Mouse (Mus musculus): Measurements from ENCODE around the gene Gm20388. TPM values are rescaled to one million over a fixed set of nuclear protein-coding genes. Genes with fewer than 3 reads are reported as not detected.

The Gm20388 gene
- total RNA-seq, 1 experiment from 2014 or later: 18.4 TPM

DNA sequence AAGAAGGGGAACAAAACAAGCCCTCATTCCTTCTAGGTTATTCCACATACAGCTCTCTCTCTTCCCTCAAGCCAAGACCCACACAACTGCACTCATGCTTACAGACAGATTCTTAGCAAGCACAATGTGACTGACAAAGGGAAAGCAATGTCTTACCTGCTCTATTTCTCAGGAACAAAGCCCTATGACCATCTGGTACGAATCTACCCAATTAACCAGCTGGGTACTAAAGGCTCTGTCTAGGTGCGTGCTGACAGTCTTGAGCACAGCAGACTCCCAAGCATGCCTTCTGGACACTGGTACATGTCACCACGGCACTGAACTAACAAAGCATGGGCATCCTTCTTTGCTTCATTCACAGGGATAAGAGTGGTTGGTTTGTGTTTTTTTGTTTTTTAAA, 3027.5 kb downstream of the Gm20388 start:
- no peak for ATAC-seq (replicated peaks in 1 of 2; ENCODE audit: insufficient read depth in 1 of 2, low FRiP score in 2 of 2, low TSS enrichment in 1 of 2, low read depth in 1 of 2, poor library complexity in 2 of 2, severe bottlenecking in 2 of 2)

DNA sequence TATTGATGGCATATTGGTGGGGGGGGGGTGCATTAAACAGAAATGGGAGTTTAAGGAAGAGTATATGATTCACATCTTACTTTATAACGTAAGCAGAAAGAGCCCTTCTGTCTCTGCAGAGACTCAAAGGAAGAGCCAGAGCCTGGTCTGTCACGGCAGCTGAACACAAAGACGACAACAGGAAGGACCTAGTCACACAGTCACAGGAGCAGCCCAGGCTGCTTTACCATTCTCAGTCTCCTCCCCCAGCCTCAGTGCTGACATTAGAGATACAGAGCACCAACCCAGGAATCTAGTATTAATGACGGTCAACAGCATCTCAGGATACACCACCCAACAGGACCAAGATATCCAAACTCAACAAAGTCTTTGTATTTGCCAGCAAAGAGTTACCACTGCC, 3027.9 kb downstream of the Gm20388 start:
- ATAC-seq (replicated peaks in 1 of 2; ENCODE audit: insufficient read depth in 1 of 2, low FRiP score in 2 of 2, low TSS enrichment in 1 of 2, low read depth in 1 of 2, poor library complexity in 2 of 2, severe bottlenecking in 2 of 2): peak in 1 of 2 experiments; percentile 55; a peak in 1 of 4 replicates

- ATAC-seq (replicated peaks in 1 of 2; ENCODE audit: insufficient read depth in 1 of 2, low FRiP score in 2 of 2, low TSS enrichment in 1 of 2, low read depth in 1 of 2, poor library complexity in 2 of 2, severe bottlenecking in 2 of 2): peak in 1 of 2 experiments; percentile 63; a peak in 2 of 4 replicates
These were observed 3032.4 kb downstream of the Gm20388 start for GRCm38 (mm10) chr8:122942803-122943713.

DNA sequence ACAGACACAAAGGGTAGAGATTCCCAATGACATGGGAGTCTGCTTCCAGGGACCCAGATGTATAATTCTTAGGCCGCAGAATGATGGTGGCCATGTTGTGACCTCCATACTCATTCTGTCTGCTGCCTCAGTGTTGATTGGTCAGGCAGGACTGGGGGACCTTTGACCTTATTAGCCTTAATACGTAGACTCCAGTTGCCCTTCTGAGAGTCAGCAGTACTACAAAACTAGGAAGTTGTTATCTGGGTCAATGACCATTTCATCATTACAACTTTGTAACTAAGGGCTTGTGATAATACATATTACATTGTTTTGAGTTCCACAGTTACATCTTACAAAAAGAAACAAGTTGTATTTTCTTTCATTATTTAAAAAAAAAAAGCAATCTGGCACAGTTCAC, 3035.1 kb downstream of the Gm20388 start:
- no peak for ATAC-seq (replicated peaks in 1 of 2; ENCODE audit: insufficient read depth in 1 of 2, low FRiP score in 2 of 2, low TSS enrichment in 1 of 2, low read depth in 1 of 2, poor library complexity in 2 of 2, severe bottlenecking in 2 of 2)

- ATAC-seq (replicated peaks in 1 of 2; ENCODE audit: insufficient read depth in 1 of 2, low FRiP score in 2 of 2, low TSS enrichment in 1 of 2, low read depth in 1 of 2, poor library complexity in 2 of 2, severe bottlenecking in 2 of 2): no peak
These were observed 3039.1 kb downstream of the Gm20388 start for GRCm38 (mm10) chr8:122949701-122950100.

DNA sequence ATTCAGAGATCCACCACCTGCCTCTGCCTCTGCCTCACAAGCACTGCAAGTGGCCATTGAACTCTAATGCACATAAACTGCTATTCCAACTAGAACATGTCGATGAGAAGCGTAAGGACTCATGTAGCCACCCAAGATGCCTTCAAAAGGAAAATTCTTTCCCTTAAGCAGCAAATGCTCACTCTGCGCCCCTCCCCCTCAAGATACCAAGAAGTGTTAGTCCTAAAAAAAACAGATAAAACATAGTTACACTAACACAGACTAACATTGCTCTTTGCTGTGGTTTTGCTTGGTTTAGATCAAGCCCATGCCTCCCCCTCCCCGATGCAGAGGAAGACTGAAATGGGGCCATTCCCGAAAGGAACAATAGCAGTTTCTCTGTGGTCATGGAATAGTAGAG, 3040.8 kb downstream of the Gm20388 start:
- ATAC-seq (replicated peaks in 1 of 2; ENCODE audit: insufficient read depth in 1 of 2, low FRiP score in 2 of 2, low TSS enrichment in 1 of 2, low read depth in 1 of 2, poor library complexity in 2 of 2, severe bottlenecking in 2 of 2): no peak

DNA sequence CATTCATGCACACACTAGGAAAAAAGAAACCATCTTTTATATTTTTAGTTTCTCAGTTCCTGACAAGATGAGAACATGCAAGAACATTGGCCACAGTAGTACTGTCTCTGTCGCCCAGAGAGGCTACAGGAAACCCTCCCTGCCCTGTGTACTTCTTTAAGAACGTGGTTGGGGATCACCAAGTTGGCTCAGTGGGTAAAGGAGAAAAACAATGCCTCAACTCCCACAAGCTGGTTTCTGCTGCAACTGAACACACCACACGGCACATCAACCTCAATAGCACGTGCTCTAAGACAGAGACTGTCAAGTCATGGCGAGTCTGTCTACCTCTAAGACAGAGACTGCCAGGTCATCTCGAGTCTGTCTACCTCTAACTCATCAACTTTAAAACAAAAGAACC, 3042.4 kb downstream of the Gm20388 start:
- ATAC-seq (replicated peaks in 1 of 2; ENCODE audit: insufficient read depth in 1 of 2, low FRiP score in 2 of 2, low TSS enrichment in 1 of 2, low read depth in 1 of 2, poor library complexity in 2 of 2, severe bottlenecking in 2 of 2): no peak

DNA sequence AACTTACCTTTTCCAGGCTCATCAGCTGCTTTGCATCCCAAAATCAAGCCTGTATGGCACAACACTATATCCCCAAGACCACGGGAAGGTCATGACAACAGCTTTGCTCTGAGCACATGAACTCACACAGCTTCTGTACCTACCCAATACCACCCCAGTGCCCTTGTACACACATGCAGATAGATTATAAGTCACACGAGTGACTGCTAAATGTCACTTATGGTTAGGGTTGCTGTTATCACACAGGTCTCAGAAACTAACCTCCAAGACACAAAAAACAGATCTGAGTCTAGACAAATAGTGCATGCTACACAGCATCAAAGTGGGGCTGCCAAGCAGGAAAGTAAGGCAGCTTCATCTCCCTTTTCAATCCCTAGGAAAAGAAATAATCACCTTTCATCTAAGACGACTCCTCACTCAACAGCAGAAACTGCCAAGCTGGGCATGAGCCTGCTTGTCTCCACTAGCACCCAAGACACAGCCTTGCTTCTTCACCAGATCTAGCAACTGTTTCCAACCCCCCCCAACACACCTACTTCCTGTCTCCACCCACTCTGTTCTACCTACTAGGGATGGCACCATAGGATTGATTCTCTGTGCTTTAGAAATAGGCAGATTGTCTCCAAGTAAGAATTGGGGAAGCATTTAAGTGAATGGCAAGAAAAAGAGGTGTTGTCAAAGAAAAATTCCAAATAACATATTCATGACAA, 3043.6 kb downstream of the Gm20388 start:
- no peak for ATAC-seq (replicated peaks in 1 of 2; ENCODE audit: insufficient read depth in 1 of 2, low FRiP score in 2 of 2, low TSS enrichment in 1 of 2, low read depth in 1 of 2, poor library complexity in 2 of 2, severe bottlenecking in 2 of 2)

GRCm38 (mm10) chr8:122955195-122955594, 3044.6 kb downstream of the Gm20388 start:
- no peak for ATAC-seq (replicated peaks in 1 of 2; ENCODE audit: insufficient read depth in 1 of 2, low FRiP score in 2 of 2, low TSS enrichment in 1 of 2, low read depth in 1 of 2, poor library complexity in 2 of 2, severe bottlenecking in 2 of 2)

GRCm38 (mm10) chr8:122955997-122956396, 3045.4 kb downstream of the Gm20388 start:
- no peak for ATAC-seq (replicated peaks in 1 of 2; ENCODE audit: insufficient read depth in 1 of 2, low FRiP score in 2 of 2, low TSS enrichment in 1 of 2, low read depth in 1 of 2, poor library complexity in 2 of 2, severe bottlenecking in 2 of 2)

DNA sequence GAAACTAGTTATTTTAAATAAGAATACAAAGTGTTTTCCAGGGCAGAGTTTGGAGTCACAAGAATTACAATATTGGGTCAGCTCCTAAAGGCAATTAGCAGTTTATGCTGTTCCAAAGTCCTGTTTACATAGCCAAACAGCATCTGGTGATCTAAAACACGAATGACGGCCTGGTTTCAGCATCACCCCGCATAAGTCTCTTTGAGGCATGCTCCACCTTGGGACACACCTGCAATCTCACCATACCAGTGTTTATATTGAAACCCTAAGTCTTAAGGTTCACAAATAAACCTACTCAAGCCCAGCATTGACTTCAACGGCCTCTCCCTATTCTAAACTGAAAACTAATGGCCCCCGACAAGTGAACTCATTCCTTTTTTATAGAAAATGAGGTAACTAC, 3049.7 kb downstream of the Gm20388 start:
- no peak for ATAC-seq (replicated peaks in 1 of 2; ENCODE audit: insufficient read depth in 1 of 2, low FRiP score in 2 of 2, low TSS enrichment in 1 of 2, low read depth in 1 of 2, poor library complexity in 2 of 2, severe bottlenecking in 2 of 2)

DNA sequence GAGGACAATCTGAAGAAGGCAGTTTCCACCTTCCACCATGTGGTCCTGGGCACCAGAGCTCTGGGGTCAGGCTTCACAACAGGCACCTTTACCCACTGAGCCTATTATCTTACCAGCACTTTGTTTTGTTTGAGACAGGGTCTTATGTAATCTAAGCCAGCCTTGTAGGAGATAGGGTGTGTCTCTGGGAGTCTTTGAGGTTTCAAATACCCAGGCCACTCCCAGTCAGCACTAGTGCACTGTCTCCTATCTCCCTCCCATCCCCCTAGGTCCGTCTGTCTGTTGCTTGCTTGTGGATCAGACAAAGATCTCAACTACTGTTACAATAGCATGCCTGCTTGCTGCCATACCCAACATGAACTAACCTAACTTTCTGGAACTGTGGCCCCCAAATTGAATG, 3050.3 kb downstream of the Gm20388 start:
- peak in 1 of 2 experiments; percentile 23; a peak in 2 of 4 replicates for ATAC-seq (replicated peaks in 1 of 2; ENCODE audit: insufficient read depth in 1 of 2, low FRiP score in 2 of 2, low TSS enrichment in 1 of 2, low read depth in 1 of 2, poor library complexity in 2 of 2, severe bottlenecking in 2 of 2)

GRCm38 (mm10) chr8:122961458-122961857, 3050.8 kb downstream of the Gm20388 start:
- 0 out of 4 replicates have a peak, but pooled peaks of 1 of the 2 experiments have one; percentile 15 for ATAC-seq (replicated peaks in 1 of 2; ENCODE audit: insufficient read depth in 1 of 2, low FRiP score in 2 of 2, low TSS enrichment in 1 of 2, low read depth in 1 of 2, poor library complexity in 2 of 2, severe bottlenecking in 2 of 2)

DNA sequence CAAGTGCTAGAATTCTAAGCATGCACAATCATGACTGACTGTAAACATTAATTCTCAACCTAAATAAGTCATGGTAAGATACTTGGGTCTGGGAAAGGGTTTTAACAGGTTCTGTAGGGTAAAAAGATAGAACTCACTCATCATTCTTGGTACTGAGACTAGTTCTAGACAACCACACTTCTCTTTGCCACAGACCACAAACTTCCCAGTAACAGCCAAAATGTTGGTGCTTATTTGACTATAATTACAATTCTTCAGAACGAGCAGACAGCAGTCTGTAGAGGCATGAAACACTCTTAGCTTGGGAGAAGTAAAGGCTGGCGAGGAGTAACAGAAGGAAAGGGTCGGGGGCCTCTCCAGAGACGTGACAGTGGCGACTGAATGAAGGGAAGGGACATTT, 3051.4 kb downstream of the Gm20388 start:
- no peak for ATAC-seq (replicated peaks in 1 of 2; ENCODE audit: insufficient read depth in 1 of 2, low FRiP score in 2 of 2, low TSS enrichment in 1 of 2, low read depth in 1 of 2, poor library complexity in 2 of 2, severe bottlenecking in 2 of 2)

DNA sequence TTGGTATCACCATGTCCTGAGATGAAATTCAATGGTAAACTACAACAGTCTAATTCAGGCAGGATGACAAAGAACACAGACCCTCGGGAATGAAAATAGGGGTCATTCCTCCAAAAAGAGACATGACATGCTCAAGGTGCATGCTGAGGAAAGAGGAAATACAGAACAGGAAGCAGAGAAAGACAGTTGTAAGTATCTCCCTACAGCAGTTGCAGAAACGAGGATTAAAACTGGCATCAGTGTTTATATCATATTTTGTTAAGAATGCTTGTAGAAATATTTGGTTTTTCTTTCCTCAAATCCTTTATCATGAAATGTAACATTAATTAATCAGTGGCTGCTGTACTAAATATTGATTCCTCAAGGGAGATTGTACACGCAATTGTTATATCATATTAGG, 3056.0 kb downstream of the Gm20388 start:
- ATAC-seq (replicated peaks in 1 of 2; ENCODE audit: insufficient read depth in 1 of 2, low FRiP score in 2 of 2, low TSS enrichment in 1 of 2, low read depth in 1 of 2, poor library complexity in 2 of 2, severe bottlenecking in 2 of 2): no peak

- ATAC-seq (replicated peaks in 1 of 2; ENCODE audit: insufficient read depth in 1 of 2, low FRiP score in 2 of 2, low TSS enrichment in 1 of 2, low read depth in 1 of 2, poor library complexity in 2 of 2, severe bottlenecking in 2 of 2): no peak
These were observed 3057.5 kb downstream of the Gm20388 start for GRCm38 (mm10) chr8:122968145-122968544.

DNA sequence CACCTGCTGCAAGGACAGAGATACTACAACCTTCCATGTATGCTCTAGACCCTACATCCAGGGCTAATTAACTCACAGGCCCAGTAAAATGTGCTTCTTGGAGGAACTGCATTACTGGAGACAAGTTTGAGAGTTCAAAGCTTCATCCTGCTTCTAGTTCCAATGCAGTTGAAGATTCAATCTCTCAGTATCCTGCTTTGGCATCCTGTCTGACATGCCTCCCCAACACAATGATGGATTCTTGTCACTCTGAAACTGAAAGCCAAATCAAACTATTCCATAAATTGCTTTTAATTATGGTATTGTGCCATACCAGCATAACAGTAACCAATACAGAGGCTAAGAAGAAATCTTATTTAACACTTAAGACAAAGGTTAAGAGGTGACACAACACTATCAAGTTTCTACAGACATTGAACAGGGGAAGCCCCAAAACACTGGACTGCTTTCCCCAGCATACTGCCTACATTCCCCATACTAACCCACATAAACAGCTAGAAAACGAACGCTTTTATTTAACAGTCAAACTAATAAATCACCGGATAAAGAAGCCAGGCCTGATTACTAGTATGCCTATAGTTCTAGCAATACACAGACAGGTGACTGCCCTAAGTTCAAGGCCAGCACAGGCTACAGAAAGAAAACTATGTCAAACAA, 3059.5 kb downstream of the Gm20388 start:
- ATAC-seq (replicated peaks in 1 of 2; ENCODE audit: insufficient read depth in 1 of 2, low FRiP score in 2 of 2, low TSS enrichment in 1 of 2, low read depth in 1 of 2, poor library complexity in 2 of 2, severe bottlenecking in 2 of 2): no peak

GRCm38 (mm10) chr8:122976046-122976445, 3065.4 kb downstream of the Gm20388 start:
- ATAC-seq (replicated peaks in 1 of 2; ENCODE audit: insufficient read depth in 1 of 2, low FRiP score in 2 of 2, low TSS enrichment in 1 of 2, low read depth in 1 of 2, poor library complexity in 2 of 2, severe bottlenecking in 2 of 2): no peak
